Mouse (Mus musculus): Measurements from ENCODE around the gene Cd69. TPM values are rescaled to one million over a fixed set of nuclear protein-coding genes. Genes with fewer than 3 reads are reported as not detected.

Gene Cd69
- total RNA-seq (2014; rRNA removed) (not detected in 2 replicates), polyA plus RNA-seq (2015; fragmentation: Nextera tagmentation; extraction: Ambion mirVana) (not detected in 2 replicates)

DNA sequence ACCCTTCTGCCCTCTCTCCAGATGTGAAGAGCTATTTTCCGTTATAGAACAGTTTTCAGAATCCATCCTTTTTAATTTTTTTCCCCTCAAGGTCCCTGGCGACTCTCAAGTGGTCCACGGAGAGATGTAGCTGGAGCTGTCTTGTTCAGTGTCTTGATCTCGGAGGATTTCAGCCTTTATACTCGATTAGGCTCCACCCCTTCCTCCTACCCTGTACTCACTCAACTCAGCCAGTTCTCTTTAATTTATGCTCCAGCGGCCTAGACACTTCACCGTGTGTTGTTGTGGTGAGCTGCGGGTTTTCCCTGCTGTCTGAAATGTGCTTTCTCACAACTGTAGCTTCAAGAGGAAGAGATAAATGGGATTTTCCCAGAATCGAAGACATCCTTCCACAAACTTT, at the start of gene Cd69:
Gene Cd69 (minus strand): TSS at position 217 of the 400 bp plus-strand sequence.
- ATAC-seq (no peak), DNase-seq (ENCODE audit: low spot score) (no peak)
- Histone ChIP-seq H3K9me3 (ENCODE audit: low read length) (no peaks in the 10 kb centered on the region), H3K36me3 (ENCODE audit: insufficient read depth, low read length) (no peaks in the 10 kb centered on the region), H3K4me3 (ENCODE audit: low read length) (no peak within 1 kb of the TSS), H3K9ac (replicated peaks; ENCODE audit: low read length) (no peak within 1 kb of the TSS), H3K27ac (no peak within 1 kb of the TSS), H3K4me2 (ENCODE audit: low read depth, low read length) (no peak within 1 kb of the TSS), H3K4me1 (ENCODE audit: insufficient read depth, low read length) (no peaks in the 10 kb centered on the region), H3K27me3 (ENCODE audit: insufficient read depth, low read length) (no peaks in the 10 kb centered on the region)
- TF ChIP-seq CTCF (IDR thresholded peaks at IDR 0.05; ENCODE audit: low read depth) = no peak
- 78% methylated on average over 9 of the region's 9 CpGs for WGBS

DNA sequence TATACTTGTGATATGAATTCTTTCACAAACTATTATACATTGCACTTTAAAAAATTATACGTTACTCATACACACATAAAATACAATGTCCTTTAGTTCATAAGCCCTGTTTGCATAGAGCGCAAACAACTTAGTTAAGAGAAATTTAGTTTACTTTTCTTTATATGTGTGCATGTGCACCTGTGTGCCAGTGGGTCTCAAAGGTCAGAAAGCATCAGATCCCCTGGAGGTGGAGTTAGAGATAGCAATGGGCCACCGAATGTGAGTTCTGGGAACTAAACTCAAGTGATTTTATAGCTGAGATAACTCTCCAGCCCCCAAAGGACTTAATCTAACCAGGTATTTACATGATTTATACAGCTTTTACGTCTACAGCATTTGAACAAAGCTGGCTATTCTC, 44.1 kb upstream of the Cd69 start:
- no peaks in the 10 kb centered on the region for H3K27me3 ChIP-seq (ENCODE audit: insufficient read depth, low read length)
- H3K4me3 ChIP-seq (ENCODE audit: low read length) = no peak overlapping the region
- ATAC-seq (no peak), DNase-seq (ENCODE audit: low spot score) (no peak)
- no peak overlapping the region for H3K9ac ChIP-seq (replicated peaks; ENCODE audit: low read length)
- TF ChIP-seq CTCF (IDR thresholded peaks at IDR 0.05; ENCODE audit: low read depth) = no peak
- H3K36me3 ChIP-seq (ENCODE audit: insufficient read depth, low read length) = no peaks in the 10 kb centered on the region
- no peaks in the 10 kb centered on the region for H3K9me3 ChIP-seq (ENCODE audit: low read length)
- no peak overlapping the region for H3K27ac ChIP-seq
- WGBS = 76% methylated on average over 4 of the region's 4 CpGs
- H3K4me2 ChIP-seq (ENCODE audit: low read depth, low read length) = no peak overlapping the region
- no peaks in the 10 kb centered on the region for H3K4me1 ChIP-seq (ENCODE audit: insufficient read depth, low read length)

DNA sequence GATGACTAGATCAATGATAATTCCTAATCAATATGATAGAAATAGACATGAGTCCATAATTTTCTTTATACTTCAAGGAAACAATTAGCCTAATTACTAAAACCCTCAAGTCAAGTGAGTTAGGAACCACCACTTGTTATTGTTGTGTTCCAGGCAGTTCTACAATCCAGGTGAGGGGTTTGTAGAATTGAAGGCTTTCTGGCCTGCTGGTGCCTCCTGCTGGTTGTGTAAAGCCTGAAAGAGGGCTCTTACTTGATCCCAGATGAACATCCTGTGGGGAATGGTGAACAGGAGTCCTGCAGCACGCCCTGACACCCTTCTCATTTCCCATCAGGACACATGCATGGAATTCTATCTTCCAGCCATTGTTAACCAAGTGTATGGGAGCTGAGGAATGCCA, 43.2 kb upstream of the Cd69 start:
- Histone ChIP-seq H3K4me3 (ENCODE audit: low read length) (no peak overlapping the region), H3K4me2 (ENCODE audit: low read depth, low read length) (no peak overlapping the region), H3K4me1 (ENCODE audit: insufficient read depth, low read length) (no peaks in the 10 kb centered on the region), H3K9me3 (ENCODE audit: low read length) (no peaks in the 10 kb centered on the region), H3K27ac (no peak overlapping the region), H3K9ac (replicated peaks; ENCODE audit: low read length) (no peak overlapping the region), H3K36me3 (ENCODE audit: insufficient read depth, low read length) (no peaks in the 10 kb centered on the region), H3K27me3 (ENCODE audit: insufficient read depth, low read length) (no peaks in the 10 kb centered on the region)
- ATAC-seq = no peak
- DNase-seq (ENCODE audit: low spot score) = no peak
- 53% methylated on average over 1 of the region's 1 CpGs for WGBS
- TF ChIP-seq CTCF (IDR thresholded peaks at IDR 0.05; ENCODE audit: low read depth) = no peak

DNA sequence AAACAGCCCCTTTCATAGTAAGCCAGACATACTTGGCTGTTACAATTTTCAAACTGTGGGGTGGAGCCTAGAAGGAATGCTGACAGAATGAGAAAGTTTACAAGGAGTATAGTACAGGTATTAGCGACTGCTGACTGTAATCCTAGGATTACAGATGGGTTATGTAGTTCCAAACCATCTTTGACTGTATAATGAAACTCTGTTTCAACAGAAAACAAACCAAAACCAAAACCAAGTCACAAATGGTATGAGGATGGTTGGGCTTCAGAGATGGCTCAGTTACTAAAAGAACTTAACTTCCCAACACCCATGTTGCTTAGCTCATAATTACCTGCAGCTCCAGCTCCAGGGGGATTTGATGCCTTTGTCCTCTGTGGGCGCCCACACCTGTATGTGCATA, 41.2 kb upstream of the Cd69 start:
- ATAC-seq (no peak), DNase-seq (ENCODE audit: low spot score) (no peak)
- Histone ChIP-seq H3K36me3 (ENCODE audit: insufficient read depth, low read length) (no peaks in the 10 kb centered on the region), H3K27me3 (ENCODE audit: insufficient read depth, low read length) (no peaks in the 10 kb centered on the region), H3K27ac (no peak overlapping the region), H3K4me3 (ENCODE audit: low read length) (no peak overlapping the region), H3K4me1 (ENCODE audit: insufficient read depth, low read length) (no peaks in the 10 kb centered on the region), H3K9me3 (ENCODE audit: low read length) (no peaks in the 10 kb centered on the region), H3K9ac (replicated peaks; ENCODE audit: low read length) (no peak overlapping the region), H3K4me2 (ENCODE audit: low read depth, low read length) (no peak overlapping the region)
- TF ChIP-seq CTCF (IDR thresholded peaks at IDR 0.05; ENCODE audit: low read depth) = no peak
- 80% methylated on average over 2 of the region's 2 CpGs for WGBS

DNA sequence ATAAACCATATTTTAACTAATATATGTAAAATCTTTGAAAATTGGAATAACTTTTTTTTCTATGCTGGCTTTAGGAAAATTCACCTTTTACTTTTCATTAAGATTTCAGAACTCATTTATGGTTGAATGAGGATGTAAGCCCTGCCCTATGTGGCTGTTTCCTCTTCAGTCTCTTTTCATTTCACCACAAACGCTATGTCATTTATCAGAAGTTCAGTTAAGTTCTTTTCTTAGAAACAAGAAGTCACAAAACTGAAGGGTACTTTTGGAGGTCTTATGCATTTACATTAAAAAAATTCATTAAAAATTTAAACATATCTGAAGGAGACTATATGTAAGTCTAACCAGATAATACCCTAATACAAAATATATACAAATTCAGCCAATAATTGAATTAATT, 40.5 kb upstream of the Cd69 start:
- Histone ChIP-seq H3K9ac (replicated peaks; ENCODE audit: low read length) (no peak overlapping the region), H3K9me3 (ENCODE audit: low read length) (no peaks in the 10 kb centered on the region), H3K4me3 (ENCODE audit: low read length) (no peak overlapping the region), H3K27ac (no peak overlapping the region), H3K36me3 (ENCODE audit: insufficient read depth, low read length) (no peaks in the 10 kb centered on the region), H3K4me1 (ENCODE audit: insufficient read depth, low read length) (no peaks in the 10 kb centered on the region), H3K4me2 (ENCODE audit: low read depth, low read length) (no peak overlapping the region), H3K27me3 (ENCODE audit: insufficient read depth, low read length) (no peaks in the 10 kb centered on the region)
- WGBS = 81% methylated on average over 1 of the region's 1 CpGs
- TF ChIP-seq CTCF (IDR thresholded peaks at IDR 0.05; ENCODE audit: low read depth) = no peak
- DNase-seq (ENCODE audit: low spot score) (no peak), ATAC-seq (no peak)

DNA sequence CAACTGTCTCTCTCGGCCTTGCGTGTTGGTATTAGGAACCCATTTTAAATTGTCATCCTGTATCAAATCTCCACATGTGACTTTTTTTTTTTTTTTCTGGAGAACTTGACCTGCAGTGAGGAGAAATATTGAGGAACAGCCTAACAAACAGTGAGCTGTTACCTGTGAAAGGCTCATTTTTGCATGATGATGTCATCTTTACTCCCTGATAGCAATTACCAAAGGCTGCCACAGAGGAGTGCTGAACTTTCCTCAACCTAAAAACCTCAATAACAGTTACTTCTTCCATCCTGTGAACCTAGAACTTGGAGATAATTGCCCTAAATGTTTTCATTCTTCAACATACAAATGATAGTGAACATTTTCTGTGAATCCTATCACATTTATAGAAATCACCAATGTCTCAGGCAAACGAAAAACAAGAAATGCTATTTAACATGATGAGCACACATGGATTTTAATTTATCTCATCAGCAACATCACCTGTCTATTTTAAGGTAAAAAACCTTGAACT, 39.5 kb upstream of the Cd69 start:
- H3K27me3 ChIP-seq (ENCODE audit: insufficient read depth, low read length) = no peaks in the 10 kb centered on the region
- no peak for TF ChIP-seq CTCF (IDR thresholded peaks at IDR 0.05; ENCODE audit: low read depth)
- no peak overlapping the region for H3K27ac ChIP-seq
- no peak for ATAC-seq
- H3K4me2 ChIP-seq (ENCODE audit: low read depth, low read length) = no peak overlapping the region
- H3K9ac ChIP-seq (replicated peaks; ENCODE audit: low read length) = no peak overlapping the region
- H3K9me3 ChIP-seq (ENCODE audit: low read length) = no peaks in the 10 kb centered on the region
- DNase-seq (ENCODE audit: low spot score) = no peak
- no peaks in the 10 kb centered on the region for H3K36me3 ChIP-seq (ENCODE audit: insufficient read depth, low read length)
- 81% methylated on average over 3 of the region's 3 CpGs for WGBS
- no peaks in the 10 kb centered on the region for H3K4me1 ChIP-seq (ENCODE audit: insufficient read depth, low read length)
- H3K4me3 ChIP-seq (ENCODE audit: low read length) = no peak overlapping the region

DNA sequence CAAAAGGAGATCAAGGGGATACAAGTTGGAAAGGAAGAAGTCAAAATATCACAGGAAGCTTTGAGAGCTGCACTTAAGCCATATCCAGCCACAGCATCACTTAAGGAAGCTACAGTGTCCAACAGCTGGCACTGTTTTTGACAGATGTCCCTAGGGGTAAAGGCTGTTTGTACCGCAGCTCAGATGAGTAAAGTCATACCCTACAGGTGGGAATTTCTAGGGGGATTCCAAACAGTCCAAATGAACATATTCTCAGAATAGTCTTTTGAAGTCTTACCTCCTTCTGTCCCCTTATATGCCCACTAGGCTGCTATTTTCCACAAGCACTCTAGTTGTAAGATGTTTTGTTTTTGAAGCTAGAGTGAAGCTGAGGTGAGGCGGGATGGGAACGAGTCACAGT, 37.3 kb upstream of the Cd69 start:
- 90% methylated on average over 3 of the region's 3 CpGs for WGBS
- H3K9ac ChIP-seq (replicated peaks; ENCODE audit: low read length) = no peak overlapping the region
- ATAC-seq (no peak), DNase-seq (ENCODE audit: low spot score) (no peak)
- no peaks in the 10 kb centered on the region for H3K27me3 ChIP-seq (ENCODE audit: insufficient read depth, low read length)
- H3K27ac ChIP-seq = no peak overlapping the region
- H3K9me3 ChIP-seq (ENCODE audit: low read length) = no peaks in the 10 kb centered on the region
- H3K36me3 ChIP-seq (ENCODE audit: insufficient read depth, low read length) = no peaks in the 10 kb centered on the region
- no peak overlapping the region for H3K4me3 ChIP-seq (ENCODE audit: low read length)
- H3K4me2 ChIP-seq (ENCODE audit: low read depth, low read length) = no peak overlapping the region
- H3K4me1 ChIP-seq (ENCODE audit: insufficient read depth, low read length) = no peaks in the 10 kb centered on the region
- TF ChIP-seq CTCF (IDR thresholded peaks at IDR 0.05; ENCODE audit: low read depth) = no peak
